Mouse (Mus musculus): Measurements from ENCODE around the gene Gm28305. TPM values are rescaled to one million over a fixed set of nuclear protein-coding genes. Genes with fewer than 3 reads are reported as not detected.

The Gm28305 gene
- polyA plus RNA-seq, 1 experiment from 2014 or later, result not detected

DNA sequence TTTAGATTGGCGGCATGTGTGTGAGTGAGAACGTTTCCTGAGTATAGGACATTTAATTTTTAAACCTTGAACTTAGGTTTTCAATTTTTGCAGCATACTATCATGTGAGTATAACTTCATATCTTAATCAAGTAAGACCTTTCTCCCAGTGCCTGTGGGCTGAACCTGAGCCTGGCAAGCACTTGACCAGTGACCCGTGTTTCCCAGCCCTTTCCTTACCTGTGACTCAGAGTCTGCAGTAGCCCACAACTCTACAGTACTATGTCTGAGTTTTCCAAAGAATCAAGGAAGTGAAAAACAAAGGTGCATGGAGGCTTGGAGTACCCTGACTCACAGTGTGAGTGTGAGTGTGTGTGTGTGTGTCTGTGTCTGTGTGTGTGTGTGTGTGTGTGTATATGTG is 39.6 kb downstream of the Gm28305 start:
- Histone ChIP-seq H3K27ac (ENCODE audit: low read depth, low read length) (no peak overlapping the region), H3K9me3 (ENCODE audit: control insufficient read depth, low read length) (no peaks in the 10 kb centered on the region), H3K36me3 (ENCODE audit: control insufficient read depth, insufficient read depth, low read length) (no peaks in the 10 kb centered on the region), H3K4me1 (replicated peaks; ENCODE audit: control insufficient read depth, insufficient read depth, low read length) (no peaks in the 10 kb centered on the region), H3K4me2 (replicated peaks; ENCODE audit: low read depth, low read length) (no peak overlapping the region), H3K27me3 (ENCODE audit: control insufficient read depth, insufficient read depth, low read length) (no peaks in the 10 kb centered on the region), H3K9ac (ENCODE audit: low read depth, low read length) (no peak overlapping the region), H3K4me3 (ENCODE audit: low read depth, low read length) (no peak overlapping the region)
- DNase-seq (ENCODE audit: low spot score) (no peak), ATAC-seq (ENCODE audit: low FRiP score) (no peak)
- 82% methylated on average over 3 of the region's 3 CpGs for WGBS

- H3K9ac ChIP-seq (ENCODE audit: low read depth, low read length), result no peak overlapping the region
- H3K27me3 ChIP-seq (ENCODE audit: control insufficient read depth, insufficient read depth, low read length), result no peaks in the 10 kb centered on the region
- no peak overlapping the region for H3K4me2 ChIP-seq (replicated peaks; ENCODE audit: low read depth, low read length)
- no peaks in the 10 kb centered on the region for H3K36me3 ChIP-seq (ENCODE audit: control insufficient read depth, insufficient read depth, low read length)
- no peak overlapping the region for H3K4me3 ChIP-seq (ENCODE audit: low read depth, low read length)
- H3K9me3 ChIP-seq (ENCODE audit: control insufficient read depth, low read length), result no peaks in the 10 kb centered on the region
- no peak for DNase-seq (ENCODE audit: low spot score)
- H3K4me1 ChIP-seq (replicated peaks; ENCODE audit: control insufficient read depth, insufficient read depth, low read length), result no peaks in the 10 kb centered on the region
- no peak overlapping the region for H3K27ac ChIP-seq (ENCODE audit: low read depth, low read length)
- no peak for ATAC-seq (ENCODE audit: low FRiP score)
- 68% methylated on average over 4 of the region's 4 CpGs for WGBS
Observed at GRCm38 (mm10) chr9:104085730-104086429, 45.4 kb downstream of the Gm28305 start.

- H3K4me3 ChIP-seq (ENCODE audit: low read depth, low read length), result no peak overlapping the region
- DNase-seq (ENCODE audit: low spot score) (no peak), ATAC-seq (ENCODE audit: low FRiP score) (no peak)
- no peak overlapping the region for H3K4me2 ChIP-seq (replicated peaks; ENCODE audit: low read depth, low read length)
- no peaks in the 10 kb centered on the region for H3K36me3 ChIP-seq (ENCODE audit: control insufficient read depth, insufficient read depth, low read length)
- H3K27ac ChIP-seq (ENCODE audit: low read depth, low read length), result no peak overlapping the region
- no peaks in the 10 kb centered on the region for H3K4me1 ChIP-seq (replicated peaks; ENCODE audit: control insufficient read depth, insufficient read depth, low read length)
- no peaks in the 10 kb centered on the region for H3K9me3 ChIP-seq (ENCODE audit: control insufficient read depth, low read length)
- H3K9ac ChIP-seq (ENCODE audit: low read depth, low read length), result no peak overlapping the region
- 81% methylated on average over 8 of the region's 8 CpGs for WGBS
- H3K27me3 ChIP-seq (ENCODE audit: control insufficient read depth, insufficient read depth, low read length), result no peaks in the 10 kb centered on the region
Observed at GRCm38 (mm10) chr9:104088555-104088954, 48.1 kb downstream of the Gm28305 start.

DNA sequence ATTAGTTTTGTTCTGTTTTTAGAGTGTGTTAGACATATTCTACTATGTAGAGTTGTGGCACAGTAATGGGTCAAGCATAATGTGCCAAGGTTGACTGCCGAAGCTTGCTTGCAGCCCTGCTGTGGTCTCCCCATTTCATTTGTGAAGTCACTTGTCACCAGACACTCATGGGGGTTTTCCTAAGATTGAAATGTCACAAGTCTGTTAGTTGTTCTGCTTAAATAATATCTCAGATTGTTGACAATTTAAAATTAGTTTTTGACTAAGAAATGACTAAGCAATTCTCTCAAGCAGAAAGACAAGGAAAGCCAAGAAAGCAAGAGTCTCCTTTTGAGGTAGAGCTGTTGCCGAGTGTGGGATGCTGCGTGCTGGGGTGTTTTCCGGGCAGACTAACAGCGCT is 52.5 kb downstream of the Gm28305 start:
- 94% methylated on average over 5 of the region's 5 CpGs for WGBS
- H3K4me3 ChIP-seq (ENCODE audit: low read depth, low read length), result no peak overlapping the region

GRCm38 (mm10) chr9:104098256-104098655 is 57.8 kb downstream of the Gm28305 start:
- DNase-seq (ENCODE audit: low spot score) (no peak), ATAC-seq (ENCODE audit: low FRiP score) (no peak)
- Histone ChIP-seq H3K27ac (ENCODE audit: low read depth, low read length) (no peak overlapping the region), H3K4me1 (replicated peaks; ENCODE audit: control insufficient read depth, insufficient read depth, low read length) (no peaks in the 10 kb centered on the region), H3K27me3 (ENCODE audit: control insufficient read depth, insufficient read depth, low read length) (no peaks in the 10 kb centered on the region), H3K4me3 (ENCODE audit: low read depth, low read length) (no peak overlapping the region), H3K9me3 (ENCODE audit: control insufficient read depth, low read length) (no peaks in the 10 kb centered on the region), H3K9ac (ENCODE audit: low read depth, low read length) (no peak overlapping the region), H3K4me2 (replicated peaks; ENCODE audit: low read depth, low read length) (no peak overlapping the region), H3K36me3 (ENCODE audit: control insufficient read depth, insufficient read depth, low read length) (no peaks in the 10 kb centered on the region)
- WGBS, result 86% methylated on average over 5 of the region's 5 CpGs

More for the DNA sequence above, 52.5 kb downstream of the Gm28305 start:
- Histone ChIP-seq H3K27ac (ENCODE audit: low read depth, low read length) (no peak overlapping the region), H3K4me2 (replicated peaks; ENCODE audit: low read depth, low read length) (no peak overlapping the region), H3K36me3 (ENCODE audit: control insufficient read depth, insufficient read depth, low read length) (no peaks in the 10 kb centered on the region), H3K27me3 (ENCODE audit: control insufficient read depth, insufficient read depth, low read length) (no peaks in the 10 kb centered on the region), H3K9me3 (ENCODE audit: control insufficient read depth, low read length) (no peaks in the 10 kb centered on the region), H3K4me1 (replicated peaks; ENCODE audit: control insufficient read depth, insufficient read depth, low read length) (no peaks in the 10 kb centered on the region), H3K9ac (ENCODE audit: low read depth, low read length) (no peak overlapping the region)
- DNase-seq (ENCODE audit: low spot score) (no peak), ATAC-seq (ENCODE audit: low FRiP score) (no peak)

DNA sequence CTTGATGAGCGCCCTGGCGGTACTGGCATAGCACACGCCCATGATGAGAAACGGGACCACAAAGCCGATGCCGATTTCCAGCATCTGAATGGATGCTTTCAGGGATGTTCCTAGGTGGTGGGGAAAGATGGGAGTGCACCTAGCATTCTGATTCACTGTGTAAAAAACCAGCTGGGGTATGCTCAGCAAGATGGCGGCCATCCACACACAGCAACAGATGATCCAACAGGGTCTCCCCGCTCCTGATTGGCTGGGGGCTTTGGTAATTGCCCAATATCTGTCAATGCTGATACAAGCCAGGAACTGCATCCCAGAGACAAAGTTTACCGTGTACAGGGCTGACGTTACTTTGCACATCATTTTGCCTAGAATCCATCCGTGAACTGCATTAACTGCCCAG is 58.6 kb downstream of the Gm28305 start:
- H3K4me1 ChIP-seq (replicated peaks; ENCODE audit: control insufficient read depth, insufficient read depth, low read length), result no peaks in the 10 kb centered on the region
- DNase-seq (ENCODE audit: low spot score) (no peak), ATAC-seq (ENCODE audit: low FRiP score) (no peak)
- no peak overlapping the region for H3K4me3 ChIP-seq (ENCODE audit: low read depth, low read length)
- WGBS, result 92% methylated on average over 11 of the region's 11 CpGs
- no peak overlapping the region for H3K4me2 ChIP-seq (replicated peaks; ENCODE audit: low read depth, low read length)
- no peaks in the 10 kb centered on the region for H3K36me3 ChIP-seq (ENCODE audit: control insufficient read depth, insufficient read depth, low read length)
- H3K9me3 ChIP-seq (ENCODE audit: control insufficient read depth, low read length), result no peaks in the 10 kb centered on the region
- H3K9ac ChIP-seq (ENCODE audit: low read depth, low read length), result no peak overlapping the region
- no peak overlapping the region for H3K27ac ChIP-seq (ENCODE audit: low read depth, low read length)
- no peaks in the 10 kb centered on the region for H3K27me3 ChIP-seq (ENCODE audit: control insufficient read depth, insufficient read depth, low read length)

- 48% methylated on average over 7 of the region's 7 CpGs for WGBS
- Histone ChIP-seq H3K4me1 (replicated peaks; ENCODE audit: control insufficient read depth, insufficient read depth, low read length) (no peaks in the 10 kb centered on the region), H3K9ac (ENCODE audit: low read depth, low read length) (no peak overlapping the region), H3K4me2 (replicated peaks; ENCODE audit: low read depth, low read length) (no peak overlapping the region), H3K4me3 (ENCODE audit: low read depth, low read length) (no peak overlapping the region), H3K27ac (ENCODE audit: low read depth, low read length) (no peak overlapping the region), H3K27me3 (ENCODE audit: control insufficient read depth, insufficient read depth, low read length) (no peaks in the 10 kb centered on the region), H3K36me3 (ENCODE audit: control insufficient read depth, insufficient read depth, low read length) (no peaks in the 10 kb centered on the region), H3K9me3 (ENCODE audit: control insufficient read depth, low read length) (no peaks in the 10 kb centered on the region)
- ATAC-seq (ENCODE audit: low FRiP score) (no peak), DNase-seq (ENCODE audit: low spot score) (no peak)
Observed at GRCm38 (mm10) chr9:104100822-104101221, 60.4 kb downstream of the Gm28305 start.

DNA sequence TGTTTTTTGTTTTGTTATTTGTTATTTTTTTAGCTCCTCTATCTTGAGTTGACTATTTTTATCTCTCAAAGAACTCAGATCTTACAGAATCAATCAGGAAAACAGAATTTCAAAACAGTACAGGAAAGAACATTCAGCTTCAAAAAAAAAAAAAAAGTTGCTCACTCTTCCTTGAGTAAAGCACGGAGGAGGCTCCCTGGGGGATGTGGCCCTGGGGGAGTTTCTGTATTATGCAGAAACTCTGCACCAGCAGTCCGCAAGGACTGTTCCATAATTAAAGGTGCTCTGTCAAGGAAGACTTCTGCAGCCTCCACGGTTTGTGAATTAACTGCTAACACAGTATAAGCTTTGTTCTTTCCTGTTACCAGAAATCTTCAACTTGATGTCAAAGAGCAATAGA is 61.0 kb downstream of the Gm28305 start:
- H3K27ac ChIP-seq (ENCODE audit: low read depth, low read length), result no peak overlapping the region
- WGBS, result 30% methylated on average over 3 of the region's 3 CpGs
- ATAC-seq (ENCODE audit: low FRiP score), result no peak

GRCm38 (mm10) chr9:104102301-104102700 is 61.8 kb downstream of the Gm28305 start:
- Histone ChIP-seq H3K4me2 (replicated peaks; ENCODE audit: low read depth, low read length) (no peak overlapping the region), H3K27me3 (ENCODE audit: control insufficient read depth, insufficient read depth, low read length) (no peaks in the 10 kb centered on the region), H3K4me1 (replicated peaks; ENCODE audit: control insufficient read depth, insufficient read depth, low read length) (no peaks in the 10 kb centered on the region), H3K4me3 (ENCODE audit: low read depth, low read length) (no peak overlapping the region), H3K27ac (ENCODE audit: low read depth, low read length) (no peak overlapping the region), H3K9me3 (ENCODE audit: control insufficient read depth, low read length) (no peaks in the 10 kb centered on the region), H3K36me3 (ENCODE audit: control insufficient read depth, insufficient read depth, low read length) (no peaks in the 10 kb centered on the region), H3K9ac (ENCODE audit: low read depth, low read length) (no peak overlapping the region)
- DNase-seq (ENCODE audit: low spot score) (no peak), ATAC-seq (ENCODE audit: low FRiP score) (no peak)
- 40% methylated on average over 6 of the region's 6 CpGs for WGBS

More for the DNA sequence above, 61.0 kb downstream of the Gm28305 start:
- Histone ChIP-seq H3K9ac (ENCODE audit: low read depth, low read length) (no peak overlapping the region), H3K9me3 (ENCODE audit: control insufficient read depth, low read length) (no peaks in the 10 kb centered on the region), H3K4me3 (ENCODE audit: low read depth, low read length) (no peak overlapping the region), H3K4me2 (replicated peaks; ENCODE audit: low read depth, low read length) (no peak overlapping the region), H3K27me3 (ENCODE audit: control insufficient read depth, insufficient read depth, low read length) (no peaks in the 10 kb centered on the region), H3K4me1 (replicated peaks; ENCODE audit: control insufficient read depth, insufficient read depth, low read length) (no peaks in the 10 kb centered on the region), H3K36me3 (ENCODE audit: control insufficient read depth, insufficient read depth, low read length) (no peaks in the 10 kb centered on the region)
- no peak for DNase-seq (ENCODE audit: low spot score)

Measured in hindbrain, embryonic 11.5 days (tissue).